Mouse (Mus musculus) ES-E14 (cell line): ENCODE measurements around the gene Nfxl1.

ENCODE experiments used
- CHD2 ChIP-seq: IDR thresholded peaks from 2 replicates; pipeline ENCODE4 v1.6.1; 2014; ENCODE audit warnings: mild to moderate bottlenecking, low read depth, low read length, inconsistent platforms
- HCFC1 ChIP-seq: IDR thresholded peaks from 2 replicates; pipeline ENCODE4 v1.6.1; 2012; ENCODE audit warnings: low read length, inconsistent platforms, borderline replicate concordance; ENCODE audit not compliant: insufficient read depth
- MAFK ChIP-seq: IDR thresholded peaks from 2 replicates; pipeline ENCODE4 v1.6.1; 2014; ENCODE audit warnings: mild to moderate bottlenecking, low read depth, low read length, inconsistent platforms; ENCODE audit not compliant: insufficient read depth
- ZC3H11A ChIP-seq: IDR thresholded peaks from 2 replicates; pipeline ENCODE4 v1.6.1; 2012; ENCODE audit warnings: low read depth, mild to moderate bottlenecking, inconsistent platforms, low read length, borderline replicate concordance
- ZNF384 ChIP-seq: IDR thresholded peaks from 2 replicates; pipeline ENCODE4 v1.6.1; 2012; ENCODE audit warnings: low read depth, low read length, inconsistent platforms

- no peak for TF ChIP-seq HCFC1
- TF ChIP-seq CHD2, result no peak
- TF ChIP-seq MAFK, result no peak
- no peak for TF ChIP-seq ZNF384
- no peak for TF ChIP-seq ZC3H11A
Measured at GRCm38 (mm10) chr5:72558716-72559526, 563 bp downstream of the Nfxl1 start.
